ENCODE assay signal across 17 mouse cellular contexts in genomic region chr13:36728509-36728908, GRCm38 (mm10). TPM values are rescaled to one million over a fixed set of nuclear protein-coding genes. Genes with fewer than 3 reads are reported as not detected.
DNase-seq lines count a peak whose midpoint lies in the region; ATAC-seq lines count a peak whose summit lies in the region.
"Had no signal": no experiment of that assay in that cellular context is flagged by ENCODE, and none has a peak within 500 bp of the region (broad histone marks: within the 10 kb centered on the region; RNA-seq: fewer than 3 reads in every experiment).

No protein-coding gene starts in this region.

- H3K4me1 ChIP-seq in embryonic facial prominence, embryonic 14.5 days (ENCODE audit: control insufficient read depth, insufficient read depth, low read length), result peaks cover 19% of the 10 kb centered on the region
- H3K4me1 ChIP-seq in forebrain, embryonic 11.5 days (replicated peaks; ENCODE audit: control insufficient read depth, insufficient read depth, low read length), result peaks cover 25% of the 10 kb centered on the region
- H3K4me1 ChIP-seq in hindbrain, embryonic 14.5 days (replicated peaks; ENCODE audit: control insufficient read depth, insufficient read depth, low read length), result peaks cover 11% of the 10 kb centered on the region
- peaks cover 37% of the 10 kb centered on the region for H3K4me1 ChIP-seq in midbrain, embryonic 12.5 days
- H3K4me1 ChIP-seq in kidney, embryonic 14.5 days (ENCODE audit: control insufficient read depth, insufficient read depth, low read length), result peaks cover 8% of the 10 kb centered on the region; the same call in 1 of the 2 replicates
- peaks cover 25% of the 10 kb centered on the region for H3K4me1 ChIP-seq in kidney, embryonic 16.5 days (ENCODE audit: insufficient read depth, low read length)

- H3K27me3 ChIP-seq in embryonic facial prominence, embryonic 14.5 days (replicated peaks; ENCODE audit: control insufficient read depth, insufficient read depth, low read length), result peaks cover 95% of the 10 kb centered on the region
- peaks cover 75% of the 10 kb centered on the region for H3K27me3 ChIP-seq in forebrain, embryonic 11.5 days (ENCODE audit: control insufficient read depth, insufficient read depth, low read length)
- peaks cover 54% of the 10 kb centered on the region for H3K27me3 ChIP-seq in hindbrain, embryonic 14.5 days (ENCODE audit: control insufficient read depth, insufficient read depth, low read length)
- peaks cover 82% of the 10 kb centered on the region for H3K27me3 ChIP-seq in midbrain, embryonic 12.5 days
- peaks cover 92% of the 10 kb centered on the region for H3K27me3 ChIP-seq in kidney, embryonic 14.5 days (ENCODE audit: control insufficient read depth, insufficient read depth, low read length)
- H3K27me3 ChIP-seq in kidney, embryonic 16.5 days (ENCODE audit: insufficient read depth, low read length), result peaks cover 95% of the 10 kb centered on the region
- H3K27me3 ChIP-seq: CH12.LX had no signal

- no peak overlapping the region for H3K9ac ChIP-seq in embryonic facial prominence, embryonic 14.5 days (ENCODE audit: low read depth, low read length)
- H3K9ac ChIP-seq in forebrain, embryonic 11.5 days (ENCODE audit: low read length), result no peak overlapping the region
- peak overlapping the region; percentile 72 for H3K9ac ChIP-seq in hindbrain, embryonic 14.5 days
- peak overlapping the region; percentile 70 for H3K9ac ChIP-seq in midbrain, embryonic 12.5 days (replicated peaks)
- H3K9ac ChIP-seq in kidney, embryonic 14.5 days (ENCODE audit: low read depth, low read length), result no peak overlapping the region
- no peak overlapping the region for H3K9ac ChIP-seq in kidney, embryonic 16.5 days (replicated peaks; ENCODE audit: low read length)
- H3K9ac ChIP-seq: heart, embryonic 13.5 days had no signal

- no peaks in the 10 kb centered on the region for H3K9me3 ChIP-seq in embryonic facial prominence, embryonic 14.5 days (ENCODE audit: control insufficient read depth, low read length)
- no peaks in the 10 kb centered on the region for H3K9me3 ChIP-seq in forebrain, embryonic 11.5 days (ENCODE audit: control insufficient read depth, low read length)
- H3K9me3 ChIP-seq in hindbrain, embryonic 14.5 days (ENCODE audit: control insufficient read depth, low read length), result no peaks in the 10 kb centered on the region
- no peaks in the 10 kb centered on the region for H3K9me3 ChIP-seq in midbrain, embryonic 12.5 days
- no peaks in the 10 kb centered on the region for H3K9me3 ChIP-seq in kidney, embryonic 14.5 days (ENCODE audit: control insufficient read depth, low read length)
- H3K9me3 ChIP-seq in kidney, embryonic 16.5 days (ENCODE audit: low read length), result no peaks in the 10 kb centered on the region; the same call in 1 of the 2 replicates
- H3K9me3 ChIP-seq: heart, embryonic 13.5 days had no signal

- 0 out of 2 replicates have a peak overlapping the region, but pooled peaks have one; percentile 6 for H3K4me3 ChIP-seq in embryonic facial prominence, embryonic 14.5 days (ENCODE audit: low read depth, low read length)
- H3K4me3 ChIP-seq in forebrain, embryonic 11.5 days (ENCODE audit: low read depth, low read length), result peak overlapping the region; percentile 33; the same call in 1 of the 2 replicates
- H3K4me3 ChIP-seq in hindbrain, embryonic 14.5 days (replicated peaks; ENCODE audit: low read length), result peak overlapping the region; percentile 46
- H3K4me3 ChIP-seq in midbrain, embryonic 12.5 days, result peak overlapping the region; percentile 44
- no peak overlapping the region for H3K4me3 ChIP-seq in kidney, embryonic 14.5 days (ENCODE audit: low read length)
- H3K4me3 ChIP-seq in kidney, embryonic 16.5 days (ENCODE audit: low read length), result no peak overlapping the region
- H3K4me3 ChIP-seq: heart, embryonic 13.5 days; myocyte had no signal

- 12% methylated on average over 5 of the region's 5 CpGs for WGBS in embryonic facial prominence, embryonic 14.5 days
- 9% methylated on average over 5 of the region's 5 CpGs for WGBS in forebrain, embryonic 11.5 days
- WGBS in hindbrain, embryonic 14.5 days, result 6% methylated on average over 5 of the region's 5 CpGs
- WGBS in midbrain, embryonic 12.5 days, result 9% methylated on average over 5 of the region's 5 CpGs
- 6% methylated on average over 5 of the region's 5 CpGs for WGBS in kidney, embryonic 14.5 days
- WGBS in kidney, embryonic 16.5 days, result 8% methylated on average over 5 of the region's 5 CpGs

- H3K27ac ChIP-seq in embryonic facial prominence, embryonic 14.5 days (replicated peaks; ENCODE audit: low read depth, low read length), result no peak overlapping the region
- peak overlapping the region; percentile 39 for H3K27ac ChIP-seq in forebrain, embryonic 11.5 days (ENCODE audit: low read depth, low read length)
- H3K27ac ChIP-seq in hindbrain, embryonic 14.5 days, result peak overlapping the region; percentile 96
- peak overlapping the region; percentile 92 for H3K27ac ChIP-seq in midbrain, embryonic 12.5 days (replicated peaks)
- no peak overlapping the region for H3K27ac ChIP-seq in kidney, embryonic 14.5 days (ENCODE audit: low read depth, low read length)
- no peak overlapping the region for H3K27ac ChIP-seq in kidney, embryonic 16.5 days (ENCODE audit: low read length)
- H3K27ac ChIP-seq: heart, embryonic 13.5 days had no signal

- no peak for DNase-seq in embryonic facial prominence, embryonic 14.5 days (ENCODE audit: low spot score)
- no peak for DNase-seq in forebrain, embryonic 11.5 days (ENCODE audit: low spot score)
- no peak for DNase-seq in hindbrain, embryonic 14.5 days (ENCODE audit: low spot score)
- DNase-seq in adrenal gland, adult (ENCODE audit: inconsistent age in 2 of 2, low spot score in 1 of 2), result no peak
- DNase-seq in spleen, postnatal 36 days (ENCODE audit: low spot score in 2 of 2), result no peak
- DNase-seq: adrenal gland, postnatal 10 days; gastrocnemius, postnatal 25 days; kidney, postnatal 14 days; retina, postnatal 1 day; thymus, adult 2 months had no signal

- no peaks in the 10 kb centered on the region for H3K36me3 ChIP-seq in embryonic facial prominence, embryonic 14.5 days (ENCODE audit: control insufficient read depth, insufficient read depth, low read length)
- H3K36me3 ChIP-seq in forebrain, embryonic 11.5 days (ENCODE audit: control insufficient read depth, insufficient read depth, low read length), result no peaks in the 10 kb centered on the region
- H3K36me3 ChIP-seq in hindbrain, embryonic 14.5 days (replicated peaks; ENCODE audit: control insufficient read depth, insufficient read depth), result no peaks in the 10 kb centered on the region
- no peaks in the 10 kb centered on the region for H3K36me3 ChIP-seq in midbrain, embryonic 12.5 days
- H3K36me3 ChIP-seq in kidney, embryonic 14.5 days (ENCODE audit: control insufficient read depth, insufficient read depth, low read length), result no peaks in the 10 kb centered on the region
- H3K36me3 ChIP-seq in kidney, embryonic 16.5 days (ENCODE audit: insufficient read depth, low read length), result no peaks in the 10 kb centered on the region
- H3K36me3 ChIP-seq: heart, embryonic 13.5 days had no signal

- H3K4me2 ChIP-seq in embryonic facial prominence, embryonic 14.5 days (ENCODE audit: low read depth, low read length), result no peak overlapping the region
- H3K4me2 ChIP-seq in forebrain, embryonic 11.5 days (ENCODE audit: low read depth, low read length, severe bottlenecking), result peak overlapping the region; percentile 73; the same call in 1 of the 2 replicates
- H3K4me2 ChIP-seq in hindbrain, embryonic 14.5 days (replicated peaks), result peak overlapping the region; percentile 74
- H3K4me2 ChIP-seq in midbrain, embryonic 12.5 days (replicated peaks), result peak overlapping the region; percentile 51
- no peak overlapping the region for H3K4me2 ChIP-seq in kidney, embryonic 14.5 days (replicated peaks; ENCODE audit: low read depth, low read length)
- no peak overlapping the region for H3K4me2 ChIP-seq in kidney, embryonic 16.5 days (replicated peaks; ENCODE audit: low read depth, low read length)

- ATAC-seq in embryonic facial prominence, embryonic 14.5 days (ENCODE audit: low read depth), result no peak
- no peak for ATAC-seq in forebrain, embryonic 11.5 days (replicated peaks; ENCODE audit: low FRiP score)
- ATAC-seq in hindbrain, embryonic 14.5 days (ENCODE audit: low FRiP score), result no peak
- no peak for ATAC-seq in midbrain, embryonic 12.5 days (ENCODE audit: low FRiP score, low read depth)
- no peak for ATAC-seq in kidney, embryonic 14.5 days (ENCODE audit: low FRiP score, low TSS enrichment)
- ATAC-seq in kidney, embryonic 16.5 days (ENCODE audit: low FRiP score, low TSS enrichment), result no peak
- ATAC-seq: Patski had no signal

RNA-seq across cellular contexts. Expression of gene Nrn1, which starts 6.4 kb away (rescaled TPM):
- 9.4 and 12.0 TPM in 2 replicates for polyA plus RNA-seq in embryonic facial prominence, embryonic 14.5 days (2014; fragmentation: Nextera tagmentation; extraction: Ambion mirVana)
- 36.6 and 36.7 TPM in 2 replicates for polyA plus RNA-seq in forebrain, embryonic 11.5 days (2014; fragmentation: Nextera tagmentation; extraction: Ambion mirVana)
- 64.6 and 83.7 TPM in 2 replicates for polyA plus RNA-seq in hindbrain, embryonic 14.5 days (2014; fragmentation: Nextera tagmentation; extraction: Ambion mirVana)
- 61.5 and 71.1 TPM in 2 replicates for polyA plus RNA-seq in midbrain, embryonic 12.5 days (2016; fragmentation: Nextera tagmentation; extraction: Ambion mirVana)
- not detected in 2 replicates for polyA plus RNA-seq in kidney, embryonic 14.5 days (2014; fragmentation: Nextera tagmentation; extraction: Ambion mirVana)
- 0.39 and 1.1 TPM in 2 replicates for polyA plus RNA-seq in kidney, embryonic 16.5 days (2015; fragmentation: Nextera tagmentation; extraction: Ambion mirVana)

Comparison
In these comparisons a context has a peak if more than half of its experiments do, and no peak if none do; other contexts are left out.
1. H3K27ac ChIP-seq: peak in forebrain, embryonic 11.5 days (single experiment), hindbrain, embryonic 14.5 days (single experiment) and midbrain, embryonic 12.5 days (single experiment); none in embryonic facial prominence, embryonic 14.5 days (single experiment), kidney, embryonic 14.5 days (single experiment) and kidney, embryonic 16.5 days (single experiment).
2. H3K4me2 ChIP-seq: peak in forebrain, embryonic 11.5 days (single experiment), hindbrain, embryonic 14.5 days (single experiment) and midbrain, embryonic 12.5 days (single experiment); none in embryonic facial prominence, embryonic 14.5 days (single experiment), kidney, embryonic 14.5 days (single experiment) and kidney, embryonic 16.5 days (single experiment).
3. H3K4me3 ChIP-seq: peak in embryonic facial prominence, embryonic 14.5 days (single experiment), forebrain, embryonic 11.5 days (single experiment), hindbrain, embryonic 14.5 days (single experiment) and midbrain, embryonic 12.5 days (single experiment); none in kidney, embryonic 14.5 days (single experiment) and kidney, embryonic 16.5 days (single experiment).
4. H3K9ac ChIP-seq: peak in hindbrain, embryonic 14.5 days (single experiment) and midbrain, embryonic 12.5 days (single experiment); none in embryonic facial prominence, embryonic 14.5 days (single experiment), forebrain, embryonic 11.5 days (single experiment), kidney, embryonic 14.5 days (single experiment) and kidney, embryonic 16.5 days (single experiment).